Mouse (Mus musculus): Measurements from ENCODE around the gene Il23a.
"Not testable (repeated sequence)": the region's sequence is repeated elsewhere in the genome, so short reads cannot be mapped to it uniquely, and the experiment has no call there.

- not testable (repeated sequence) for TF ChIP-seq CTCF (IDR thresholded peaks at IDR 0.05; ENCODE audit: borderline replicate concordance, insufficient read depth, low read length); POLR2A (IDR thresholded peaks at IDR 0.05; ENCODE audit: low read depth, low read length)
These were observed 25.6 kb downstream of the Il23a start for GRCm38 (mm10) chr10:128272819-128273439.
